Mouse (Mus musculus): ENCODE data around the gene Tob1. TPM values are rescaled to one million over a fixed set of nuclear protein-coding genes. Genes with fewer than 3 reads are reported as not detected.
A peak's percentile ranks its signal among the peaks of the same experiment; 100 is the strongest.

Tob1 gene
- total and polyA plus RNA-seq, 2 experiments from 2014 or later = 20.4 to 27.9 TPM

GRCm38 (mm10) chr11:94215581-94215980 is 4.3 kb downstream of the Tob1 start:
- ATAC-seq (ENCODE audit: low FRiP score) = no peak
- Histone ChIP-seq H3K4me1 (ENCODE audit: insufficient read depth, low read length) (no peaks in the 10 kb centered on the region; the same call in 1 of the 2 replicates), H3K27me3 (ENCODE audit: insufficient read depth, low read length) (no peaks in the 10 kb centered on the region), H3K9me3 (ENCODE audit: low read length) (no peaks in the 10 kb centered on the region), H3K4me2 (ENCODE audit: low read depth, low read length, poor library complexity, severe bottlenecking) (no peak overlapping the region), H3K4me3 (ENCODE audit: low read depth, low read length) (no peak overlapping the region), H3K9ac (replicated peaks; ENCODE audit: low read length, poor library complexity, severe bottlenecking) (no peak overlapping the region), H3K36me3 (ENCODE audit: insufficient read depth, low read length) (peaks cover 12% of the 10 kb centered on the region; the same call in 1 of the 2 replicates), H3K27ac (ENCODE audit: low read depth, low read length) (no peak overlapping the region)
- TF ChIP-seq CTCF (IDR thresholded peaks at IDR 0.05) = no peak
- 82% methylated on average over 3 of the region's 3 CpGs for WGBS
- DNase-seq (ENCODE audit: low spot score) = no peak

- Histone ChIP-seq H3K27ac (ENCODE audit: low read depth, low read length) (no peak overlapping the region), H3K27me3 (ENCODE audit: insufficient read depth, low read length) (no peaks in the 10 kb centered on the region), H3K4me3 (ENCODE audit: low read depth, low read length) (no peak overlapping the region), H3K9ac (replicated peaks; ENCODE audit: low read length, poor library complexity, severe bottlenecking) (no peak overlapping the region), H3K4me2 (ENCODE audit: low read depth, low read length, poor library complexity, severe bottlenecking) (no peak overlapping the region), H3K9me3 (ENCODE audit: low read length) (no peaks in the 10 kb centered on the region), H3K36me3 (ENCODE audit: insufficient read depth, low read length) (peaks cover 12% of the 10 kb centered on the region; the same call in 1 of the 2 replicates), H3K4me1 (ENCODE audit: insufficient read depth, low read length) (no peaks in the 10 kb centered on the region; the same call in 1 of the 2 replicates)
- no peak for TF ChIP-seq CTCF (IDR thresholded peaks at IDR 0.05)
- DNase-seq (ENCODE audit: low spot score) (no peak), ATAC-seq (ENCODE audit: low FRiP score) (no peak)
- 36% methylated on average over 2 of the region's 2 CpGs for WGBS
Measured at GRCm38 (mm10) chr11:94216247-94216646, 5.0 kb downstream of the Tob1 start.

- WGBS = 95% methylated on average over 7 of the region's 7 CpGs
- no peak for ATAC-seq (ENCODE audit: low FRiP score)
- no peak overlapping the region for H3K9ac ChIP-seq (replicated peaks; ENCODE audit: low read length, poor library complexity, severe bottlenecking)
Measured at GRCm38 (mm10) chr11:94221257-94221656, 10.0 kb downstream of the Tob1 start.

GRCm38 (mm10) chr11:94223531-94223930 is 12.3 kb downstream of the Tob1 start:
- DNase-seq (ENCODE audit: low spot score) (no peak), ATAC-seq (ENCODE audit: low FRiP score) (no peak)
- TF ChIP-seq CTCF (IDR thresholded peaks at IDR 0.05) = no peak
- Histone ChIP-seq H3K36me3 (ENCODE audit: insufficient read depth, low read length) (no peaks in the 10 kb centered on the region), H3K27me3 (ENCODE audit: insufficient read depth, low read length) (no peaks in the 10 kb centered on the region), H3K4me3 (ENCODE audit: low read depth, low read length) (no peak overlapping the region), H3K9me3 (ENCODE audit: low read length) (no peaks in the 10 kb centered on the region), H3K27ac (ENCODE audit: low read depth, low read length) (no peak overlapping the region), H3K4me1 (ENCODE audit: insufficient read depth, low read length) (no peaks in the 10 kb centered on the region), H3K9ac (replicated peaks; ENCODE audit: low read length, poor library complexity, severe bottlenecking) (no peak overlapping the region), H3K4me2 (ENCODE audit: low read depth, low read length, poor library complexity, severe bottlenecking) (no peak overlapping the region)
- 79% methylated on average over 9 of the region's 9 CpGs for WGBS

More at GRCm38 (mm10) chr11:94221257-94221656, 10.0 kb downstream of the Tob1 start:
- H3K4me2 ChIP-seq (ENCODE audit: low read depth, low read length, poor library complexity, severe bottlenecking) = no peak overlapping the region
- H3K4me3 ChIP-seq (ENCODE audit: low read depth, low read length) = no peak overlapping the region
- H3K4me1 ChIP-seq (ENCODE audit: insufficient read depth, low read length) = no peaks in the 10 kb centered on the region
- no peaks in the 10 kb centered on the region for H3K9me3 ChIP-seq (ENCODE audit: low read length)
- no peak overlapping the region for H3K27ac ChIP-seq (ENCODE audit: low read depth, low read length)
- no peak for DNase-seq (ENCODE audit: low spot score)
- no peaks in the 10 kb centered on the region for H3K36me3 ChIP-seq (ENCODE audit: insufficient read depth, low read length)
- H3K27me3 ChIP-seq (ENCODE audit: insufficient read depth, low read length) = no peaks in the 10 kb centered on the region
- no peak for TF ChIP-seq CTCF (IDR thresholded peaks at IDR 0.05)

- TF ChIP-seq CTCF (IDR thresholded peaks at IDR 0.05) = peak; percentile 72
- no peaks in the 10 kb centered on the region for H3K9me3 ChIP-seq (ENCODE audit: low read length)
- WGBS = 42% methylated on average over 7 of the region's 7 CpGs
- H3K36me3 ChIP-seq (ENCODE audit: insufficient read depth, low read length) = no peaks in the 10 kb centered on the region
- no peaks in the 10 kb centered on the region for H3K4me1 ChIP-seq (ENCODE audit: insufficient read depth, low read length)
- DNase-seq (ENCODE audit: low spot score) (peak; percentile 73), ATAC-seq (ENCODE audit: low FRiP score) (no peak)
- H3K27ac ChIP-seq (ENCODE audit: low read depth, low read length) = no peak overlapping the region
- no peak overlapping the region for H3K4me3 ChIP-seq (ENCODE audit: low read depth, low read length)
- H3K9ac ChIP-seq (replicated peaks; ENCODE audit: low read length, poor library complexity, severe bottlenecking) = no peak overlapping the region
- no peak overlapping the region for H3K4me2 ChIP-seq (ENCODE audit: low read depth, low read length, poor library complexity, severe bottlenecking)
- no peaks in the 10 kb centered on the region for H3K27me3 ChIP-seq (ENCODE audit: insufficient read depth, low read length)
Measured at GRCm38 (mm10) chr11:94225985-94226384, 14.7 kb downstream of the Tob1 start.

GRCm38 (mm10) chr11:94228416-94228815 is 17.2 kb downstream of the Tob1 start:
- H3K36me3 ChIP-seq (ENCODE audit: insufficient read depth, low read length) = no peaks in the 10 kb centered on the region
- no peaks in the 10 kb centered on the region for H3K4me1 ChIP-seq (ENCODE audit: insufficient read depth, low read length)
- H3K27me3 ChIP-seq (ENCODE audit: insufficient read depth, low read length) = no peaks in the 10 kb centered on the region
- no peak for TF ChIP-seq CTCF (IDR thresholded peaks at IDR 0.05)
- WGBS = 23% methylated on average over 9 of the region's 9 CpGs
- no peak overlapping the region for H3K4me3 ChIP-seq (ENCODE audit: low read depth, low read length)
- H3K9ac ChIP-seq (replicated peaks; ENCODE audit: low read length, poor library complexity, severe bottlenecking) = no peak overlapping the region
- H3K4me2 ChIP-seq (ENCODE audit: low read depth, low read length, poor library complexity, severe bottlenecking) = no peak overlapping the region
- no peak overlapping the region for H3K27ac ChIP-seq (ENCODE audit: low read depth, low read length)
- ATAC-seq (ENCODE audit: low FRiP score) (no peak), DNase-seq (ENCODE audit: low spot score) (no peak)
- no peaks in the 10 kb centered on the region for H3K9me3 ChIP-seq (ENCODE audit: low read length)

Measured in midbrain, postnatal 0 days (tissue).